Mouse (Mus musculus) limb, embryonic 14.5 days (tissue): Measurements from ENCODE around the gene Elmo1. TPM values are rescaled to one million over a fixed set of nuclear protein-coding genes. Genes with fewer than 3 reads are reported as not detected.

ENCODE experiments used
- ATAC-seq: fragments of 200-750 bp; cut with Nextera tagmentation; 2 replicates; pipeline ENCODE4 v1.8.0; 2017; ENCODE audit warnings: low read depth, moderate number of reproducible peaks, moderate TSS enrichment; ENCODE audit not compliant: low FRiP score
- DNase-seq: peaks from one replicate; pipeline ENCODE4 v3.0.0-alpha.2; 2015; ENCODE audit warnings: low spot score
- H3K27ac ChIP-seq: fragments of 300-500 bp; sonication (generic); replicated peaks from 2 replicates; pipeline ENCODE4 v1.5.1; 2014; ENCODE audit warnings: low read depth, mild to moderate bottlenecking, low read length, moderate library complexity, mixed read lengths
- H3K27me3 ChIP-seq: fragments of 300-500 bp; sonication (generic); 2 replicates; pipeline ENCODE4 v1.6.1; 2014; ENCODE audit warnings: low read length, mixed read lengths; ENCODE audit not compliant: control insufficient read depth, insufficient read depth
- H3K36me3 ChIP-seq: fragments of 300-500 bp; sonication (generic); 2 replicates; pipeline ENCODE4 v1.6.1; 2014; ENCODE audit warnings: mild to moderate bottlenecking, low read length, moderate library complexity, mixed read lengths; ENCODE audit not compliant: control insufficient read depth, insufficient read depth
- H3K4me1 ChIP-seq: fragments of 300-500 bp; sonication (generic); 2 replicates; pipeline ENCODE4 v1.6.1; 2014; ENCODE audit warnings: antibody characterized with exemption, low read length, mixed read lengths; ENCODE audit not compliant: control insufficient read depth, insufficient read depth
- H3K4me2 ChIP-seq: fragments of 300-500 bp; sonication (generic); replicated peaks from 2 replicates; pipeline ENCODE4 v1.6.1; 2014; ENCODE audit warnings: low read depth, mild to moderate bottlenecking, low read length, moderate library complexity; ENCODE audit not compliant: severe bottlenecking
- H3K4me3 ChIP-seq: fragments of 300-500 bp; sonication (generic); replicated peaks from 2 replicates; pipeline ENCODE4 v1.5.1; 2014; ENCODE audit warnings: low read length
- H3K9ac ChIP-seq: fragments of 300-500 bp; sonication (generic); 2 replicates; pipeline ENCODE4 v1.6.1; 2014; ENCODE audit warnings: mild to moderate bottlenecking, low read depth, low read length, moderate library complexity; ENCODE audit not compliant: severe bottlenecking
- H3K9me3 ChIP-seq: fragments of 300-500 bp; sonication (generic); 2 replicates; pipeline ENCODE4 v1.6.1; 2016; ENCODE audit warnings: low read length; ENCODE audit not compliant: control insufficient read depth
- POLR2A ChIP-seq: fragments of 200-500 bp; IDR thresholded peaks from 2 replicates; pipeline ENCODE4 v1.8.0; 2012; ENCODE audit warnings: inconsistent platforms, mild to moderate bottlenecking, moderate library complexity, borderline replicate concordance; ENCODE audit not compliant: insufficient read depth, insufficient read length; ENCODE audit errors: extremely low read depth
- WGBS: fragments of 180-500 bp; shearing (Covaris S2); extraction: QIAGEN DNeasy Blood & Tissue Kit; methylation state at CpG from one replicate; pipeline ENCODE4 v1.1.7; 2014; 5-methylcytosine and 5-hydroxymethylcytosine counted together
- polyA plus RNA-seq, 2 experiments: library from polyadenylated mRNA; depleted of rRNA in 1 of 2; stranded (reverse) in 1 of 2; unstranded in 1 of 2; fragments of >200 nt; fragmentation: Nextera tagmentation in 1 of 2; extraction: Ambion mirVana in 1 of 2; gene quantifications; 2 replicates each; pipeline versions ENCODE4 v1.2.1 to v1.2.3; 2012 to 2014

Elmo1 gene
- polyA plus RNA-seq, 2 experiments = 12.8 TPM

DNA sequence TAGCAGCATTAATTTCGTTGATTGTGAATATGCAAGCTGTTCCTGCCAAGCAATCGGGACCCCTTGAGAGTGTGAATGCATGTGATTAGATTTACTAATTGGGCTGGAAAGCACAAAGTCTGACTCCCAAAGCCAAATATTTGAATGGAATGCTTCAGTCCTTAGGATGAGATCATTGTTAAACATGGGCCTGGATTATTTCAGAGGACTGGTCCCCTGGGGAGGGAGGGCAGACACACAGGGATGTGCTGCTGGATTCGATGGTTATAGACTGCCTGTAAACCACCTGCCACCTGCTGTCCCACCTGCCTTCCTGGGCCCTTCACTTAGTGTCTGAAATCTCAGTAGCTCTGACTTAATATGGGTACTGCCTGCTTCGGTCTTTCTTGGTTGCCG, 264.2 kb downstream of the Elmo1 start:
- H3K27ac ChIP-seq = no peak overlapping the region
- DNase-seq (no peak), ATAC-seq (no peak)
- TF ChIP-seq POLR2A = no peak
- no peaks in the 10 kb centered on the region for H3K9me3 ChIP-seq
- no peaks in the 10 kb centered on the region for H3K36me3 ChIP-seq
- no peaks in the 10 kb centered on the region for H3K27me3 ChIP-seq
- no peak overlapping the region for H3K4me2 ChIP-seq
- H3K4me1 ChIP-seq = no peaks in the 10 kb centered on the region
- 60% methylated on average over 5 of the region's 5 CpGs for WGBS
- H3K4me3 ChIP-seq = no peak overlapping the region
- H3K9ac ChIP-seq = no peak overlapping the region

DNA sequence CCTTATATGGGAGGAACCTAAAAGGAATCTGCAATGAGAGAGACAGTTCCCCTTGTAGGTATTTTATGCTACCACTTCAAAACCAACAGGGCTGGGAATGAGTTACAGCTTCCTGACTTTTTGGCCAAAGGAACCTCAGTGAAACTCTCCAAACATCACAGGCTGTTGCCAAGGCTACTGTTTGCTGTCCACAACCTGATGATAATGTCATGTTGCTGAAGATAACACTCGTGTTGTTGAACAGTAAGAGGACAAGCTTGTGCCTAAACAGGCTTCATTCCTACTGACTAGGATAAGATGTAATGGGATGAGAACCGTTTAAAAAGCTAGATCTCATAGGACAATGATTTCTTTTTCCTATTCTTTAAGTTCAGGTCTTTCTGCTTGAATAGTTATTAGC, 272.1 kb downstream of the Elmo1 start:
- Histone ChIP-seq H3K9ac (no peak overlapping the region), H3K9me3 (no peaks in the 10 kb centered on the region), H3K4me1 (peaks cover 14% of the 10 kb centered on the region), H3K4me2 (no peak overlapping the region), H3K4me3 (no peak overlapping the region), H3K27me3 (no peaks in the 10 kb centered on the region), H3K27ac (no peak overlapping the region), H3K36me3 (no peaks in the 10 kb centered on the region)
- DNase-seq (no peak), ATAC-seq (no peak)
- no peak for TF ChIP-seq POLR2A
- 87% methylated on average over 2 of the region's 2 CpGs for WGBS

DNA sequence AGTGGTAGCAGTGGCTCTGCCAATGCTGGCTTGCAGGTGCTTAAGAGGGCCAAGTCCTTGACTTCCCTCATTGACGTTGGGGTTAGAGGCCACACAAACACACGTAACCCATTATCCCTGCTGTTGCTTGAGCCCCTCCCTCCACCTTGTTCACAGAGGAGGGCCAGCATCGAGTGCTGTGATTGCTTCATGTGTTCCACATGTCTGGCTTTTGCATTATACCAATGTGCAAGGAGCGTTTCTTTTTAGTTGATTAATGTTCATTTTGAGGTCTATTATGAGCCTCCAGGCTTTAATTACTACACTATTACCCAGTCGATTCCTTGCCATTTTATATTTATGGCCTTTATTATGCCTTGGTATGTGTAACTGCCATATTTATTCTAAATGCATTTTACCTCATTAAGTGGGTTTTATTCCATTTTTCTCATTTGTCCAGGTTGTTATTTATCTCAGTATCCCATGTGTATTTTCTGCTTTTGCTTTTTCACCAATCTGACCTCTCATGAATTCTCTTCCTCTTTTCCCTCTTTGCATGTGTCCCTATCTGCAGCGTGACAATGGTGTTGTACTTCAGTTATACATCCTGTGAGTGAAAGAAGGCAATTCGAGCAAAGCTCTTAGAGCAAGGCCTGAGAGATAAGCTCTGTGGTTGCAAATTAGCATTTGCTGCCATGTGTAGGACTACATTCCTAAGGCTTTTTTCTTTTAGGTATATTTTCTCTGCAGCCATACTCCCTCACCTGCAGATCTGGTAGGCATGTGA, 275.6 kb downstream of the Elmo1 start:
- H3K4me3 ChIP-seq = no peak overlapping the region
- H3K4me2 ChIP-seq = no peak overlapping the region
- ATAC-seq (no peak), DNase-seq (no peak)
- H3K27ac ChIP-seq = no peak overlapping the region
- no peaks in the 10 kb centered on the region for H3K36me3 ChIP-seq
- H3K9me3 ChIP-seq = no peaks in the 10 kb centered on the region
- no peak overlapping the region for H3K9ac ChIP-seq
- peaks cover 16% of the 10 kb centered on the region for H3K4me1 ChIP-seq
- WGBS = 23% methylated on average over 7 of the region's 7 CpGs
- no peak for TF ChIP-seq POLR2A
- no peaks in the 10 kb centered on the region for H3K27me3 ChIP-seq

DNA sequence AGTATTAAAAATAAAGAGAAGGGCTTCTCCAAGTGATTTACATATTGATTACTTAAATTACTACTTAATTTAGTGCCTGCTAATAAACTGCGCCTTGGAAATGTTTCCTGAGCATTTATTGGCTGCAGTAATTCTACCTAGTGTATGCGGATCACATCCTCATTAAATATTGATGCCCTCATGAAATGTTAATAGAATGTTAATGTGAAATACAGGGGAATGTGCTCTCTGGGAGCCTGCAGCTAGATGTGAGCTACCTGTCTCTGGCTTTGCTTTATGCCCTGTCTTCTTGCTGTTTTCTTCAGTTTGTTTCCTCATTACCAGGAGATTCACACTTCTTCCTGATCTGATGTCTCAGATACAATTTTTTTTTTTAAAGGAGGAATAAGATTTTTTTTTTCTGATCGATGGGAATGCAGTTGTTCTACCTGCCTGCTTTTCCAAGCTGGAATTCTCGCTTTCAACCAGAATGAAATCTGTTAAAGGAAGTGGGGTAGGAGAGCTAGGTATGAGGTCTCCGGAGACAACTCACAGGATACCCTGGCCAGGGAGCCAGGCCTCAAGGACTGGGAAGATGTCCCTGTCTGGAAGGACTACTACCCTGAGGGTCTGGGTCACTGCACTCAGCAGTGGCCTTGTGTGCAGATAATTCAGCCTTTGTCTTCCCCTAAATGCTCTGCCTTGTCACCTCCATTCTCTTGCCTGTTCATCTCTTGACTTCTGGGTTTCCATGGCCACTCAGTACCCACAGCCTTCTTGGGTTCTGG, 279.8 kb downstream of the Elmo1 start:
- TF ChIP-seq POLR2A = no peak
- H3K27me3 ChIP-seq = no peaks in the 10 kb centered on the region
- H3K4me1 ChIP-seq = peaks cover 16% of the 10 kb centered on the region
- no peak overlapping the region for H3K9ac ChIP-seq
- no peak overlapping the region for H3K27ac ChIP-seq
- no peaks in the 10 kb centered on the region for H3K36me3 ChIP-seq
- no peak overlapping the region for H3K4me3 ChIP-seq
- ATAC-seq = no peak
- DNase-seq = no peak
- H3K9me3 ChIP-seq = no peaks in the 10 kb centered on the region
- H3K4me2 ChIP-seq = no peak overlapping the region
- 62% methylated on average over 5 of the region's 5 CpGs for WGBS

DNA sequence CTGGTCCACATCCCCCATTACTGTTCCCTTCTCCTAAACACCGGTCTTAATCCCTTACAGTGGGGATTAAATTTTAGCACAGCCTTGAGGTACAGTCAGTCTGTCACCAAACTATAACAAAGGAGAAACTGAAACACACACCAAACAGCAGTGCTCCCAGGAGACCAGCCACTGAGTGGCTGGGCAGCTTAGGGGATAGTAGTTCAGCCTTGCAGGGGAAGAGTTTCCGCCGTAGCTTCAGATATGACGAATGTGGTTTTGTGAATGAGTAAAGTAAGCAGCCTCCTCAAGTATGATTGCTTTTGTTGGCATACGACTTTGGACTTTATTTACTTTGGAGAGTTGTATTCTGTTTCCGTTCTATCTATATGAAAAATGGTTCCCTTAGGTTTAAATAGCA, 281.1 kb downstream of the Elmo1 start:
- TF ChIP-seq POLR2A = no peak
- no peak overlapping the region for H3K9ac ChIP-seq
- WGBS = 73% methylated on average over 6 of the region's 6 CpGs
- no peak overlapping the region for H3K27ac ChIP-seq
- H3K27me3 ChIP-seq = no peaks in the 10 kb centered on the region
- H3K9me3 ChIP-seq = no peaks in the 10 kb centered on the region
- ATAC-seq (no peak), DNase-seq (no peak)
- H3K4me1 ChIP-seq = peaks cover 10% of the 10 kb centered on the region
- no peak overlapping the region for H3K4me3 ChIP-seq
- no peaks in the 10 kb centered on the region for H3K36me3 ChIP-seq
- H3K4me2 ChIP-seq = no peak overlapping the region
